Mouse (Mus musculus) frontal cortex, adult (tissue): Measurements from ENCODE around the gene Mfap5.
"Not testable (repeated sequence)": the region's sequence is repeated elsewhere in the genome, so short reads cannot be mapped to it uniquely, and the experiment has no call there.

Experiments used
- ATAC-seq: cut with Nextera tagmentation; 2 replicates; pipeline ENCODE4 v1.9.2; 2017; ENCODE audit warnings: mild to moderate bottlenecking, moderate library complexity, mixed read lengths; ENCODE audit not compliant: low TSS enrichment

Gene Mfap5

GRCm38 (mm10) chr6:122505545-122505944 lies at the start of gene Mfap5:
TSS of gene Mfap5 (plus strand) at chr6:122505845.
- no peak for ATAC-seq

- peak; percentile 59 for ATAC-seq
Observed at GRCm38 (mm10) chr6:122458946-122459693, 46.5 kb upstream of the Mfap5 start.

GRCm38 (mm10) chr6:122466092-122466713 lies 39.4 kb upstream of the Mfap5 start:
- no peak for ATAC-seq

DNA sequence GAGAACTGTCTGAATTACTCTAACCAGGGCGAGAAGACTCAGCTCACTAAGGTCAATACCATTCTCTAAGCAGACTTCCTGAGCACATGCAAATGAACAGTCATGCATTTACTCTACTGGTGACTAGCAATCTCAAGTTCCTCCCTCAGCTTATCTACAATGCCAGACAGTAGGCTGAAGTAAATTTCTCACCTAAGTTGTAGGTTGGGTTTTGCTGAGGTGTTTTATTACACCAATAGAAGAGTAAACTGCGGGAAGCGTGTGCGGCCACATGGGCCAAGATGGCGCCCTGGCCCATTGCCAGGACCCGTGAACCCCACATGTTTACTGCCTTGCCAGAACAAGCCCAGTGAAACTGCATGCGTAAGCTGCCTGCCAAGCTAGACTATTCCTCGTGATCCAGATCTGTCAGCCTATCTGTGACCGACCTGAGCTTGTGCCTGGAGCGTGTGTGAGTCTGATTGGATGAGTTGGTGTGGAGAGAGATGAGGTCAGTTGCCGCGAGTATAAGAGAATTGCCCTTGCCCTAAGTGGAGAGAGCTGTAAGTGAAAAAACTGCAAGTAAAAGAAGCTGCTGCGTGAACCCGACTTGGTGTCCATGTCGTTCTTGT lies 36.5 kb upstream of the Mfap5 start:
- no peak for ATAC-seq

DNA sequence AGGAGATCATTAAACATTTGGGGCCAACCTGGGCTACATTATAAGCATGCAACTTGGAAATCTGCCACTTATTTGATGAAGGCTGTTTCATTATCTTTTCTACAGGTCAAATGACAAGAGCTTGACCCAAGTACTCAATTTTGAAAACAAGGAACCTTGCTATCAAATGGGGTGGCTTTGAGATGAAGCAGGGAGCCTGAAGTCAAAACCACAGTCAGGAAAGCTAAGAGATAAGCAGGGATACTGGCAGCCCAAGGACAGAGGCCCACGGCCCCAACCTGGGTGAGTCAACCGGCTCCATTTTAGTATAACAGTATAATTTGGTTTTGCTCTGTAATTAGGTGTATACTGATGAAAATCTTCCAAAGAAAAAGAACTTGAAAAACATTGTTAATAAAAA lies 35.4 kb upstream of the Mfap5 start:
- ATAC-seq, result no peak

GRCm38 (mm10) chr6:122471461-122471860 lies 34.2 kb upstream of the Mfap5 start:
- not testable (repeated sequence) for ATAC-seq

- no peak for ATAC-seq
Observed at GRCm38 (mm10) chr6:122478062-122478461, 27.6 kb upstream of the Mfap5 start.

DNA sequence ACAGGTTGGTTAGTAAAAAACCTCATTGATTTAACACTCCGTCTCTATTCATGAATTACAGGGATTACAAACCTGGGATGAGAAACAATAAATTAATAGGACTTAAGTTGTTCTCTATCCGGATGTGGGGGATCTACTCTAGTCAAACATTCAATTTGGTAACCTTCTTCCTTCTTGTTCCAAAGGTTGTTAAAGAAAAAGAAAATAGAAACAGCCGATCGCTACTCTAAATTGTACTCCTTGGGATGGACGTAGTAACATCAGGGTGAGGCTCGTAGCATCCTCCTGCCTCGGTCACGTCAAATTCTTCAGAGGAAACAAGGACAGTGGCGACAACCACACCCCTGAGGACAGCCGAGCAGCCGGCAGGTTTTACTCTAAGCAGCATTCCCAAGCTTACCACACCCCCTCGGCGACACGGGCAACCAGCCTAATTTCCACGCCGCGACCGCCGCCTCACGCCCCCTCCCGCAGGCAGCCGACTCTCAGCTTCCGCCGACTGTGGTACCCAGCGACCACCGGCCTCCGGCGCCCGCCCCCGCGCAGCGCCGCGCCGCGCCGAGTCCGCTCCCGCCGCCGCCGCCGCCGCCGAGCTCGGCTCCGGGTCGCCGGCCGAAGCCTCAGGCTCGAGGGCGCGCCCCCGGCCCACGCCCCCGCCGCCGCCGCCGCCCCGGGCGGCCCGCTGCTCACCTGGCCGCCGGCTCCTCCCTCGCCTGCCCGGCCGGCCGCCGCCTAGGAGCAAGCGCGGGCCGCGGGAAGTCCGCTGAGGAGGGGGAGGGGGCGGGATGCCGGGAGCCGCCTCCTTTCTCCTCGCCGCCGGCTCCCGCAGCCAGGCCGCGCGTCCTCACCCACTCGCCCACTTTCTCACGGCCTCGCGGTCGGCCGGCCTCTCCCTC lies 20.0 kb upstream of the Mfap5 start:
- peak; percentile 66 for ATAC-seq

DNA sequence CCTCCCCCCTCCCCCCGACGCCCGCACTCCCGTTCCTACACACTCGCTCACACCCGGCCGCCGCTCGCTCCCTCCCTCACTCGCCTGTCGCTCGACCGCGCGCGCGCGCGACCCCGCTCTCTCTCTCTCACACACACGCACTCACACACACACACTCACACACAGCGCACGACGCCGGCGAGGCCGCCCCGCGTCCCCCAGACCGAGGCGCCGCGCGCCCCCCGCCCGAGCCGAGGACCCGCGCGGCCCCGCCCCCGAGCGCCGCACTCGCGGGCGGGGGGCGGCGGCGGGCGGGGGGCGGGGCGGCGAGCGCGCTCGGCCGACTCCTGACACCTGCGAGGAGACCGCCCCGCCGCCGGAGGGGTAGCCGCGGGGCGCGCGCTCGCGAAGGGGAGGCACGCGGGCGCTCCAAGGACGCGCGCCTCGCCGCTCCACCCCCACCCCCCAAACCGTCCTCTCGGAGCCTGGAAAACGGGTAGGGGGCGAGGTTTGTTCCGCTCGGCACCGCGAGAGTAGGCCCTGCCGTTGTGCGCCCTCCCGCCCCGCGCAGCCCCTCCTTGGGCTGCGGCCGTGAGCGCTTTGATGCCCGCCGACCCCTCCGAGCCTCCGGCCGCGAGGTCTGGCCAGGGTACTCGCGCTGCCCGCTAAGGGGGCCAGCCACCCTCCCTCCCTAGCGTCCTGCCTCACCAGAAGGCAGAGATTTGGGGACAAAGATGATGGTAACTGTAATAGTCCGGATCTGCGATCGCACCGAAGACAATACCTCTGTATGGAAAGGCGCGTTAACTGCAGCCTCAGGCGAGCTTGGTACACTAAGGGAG lies 19.1 kb upstream of the Mfap5 start:
- ATAC-seq, result peak; percentile 56

- no peak for ATAC-seq
Observed at GRCm38 (mm10) chr6:122490929-122491512, 14.6 kb upstream of the Mfap5 start.

DNA sequence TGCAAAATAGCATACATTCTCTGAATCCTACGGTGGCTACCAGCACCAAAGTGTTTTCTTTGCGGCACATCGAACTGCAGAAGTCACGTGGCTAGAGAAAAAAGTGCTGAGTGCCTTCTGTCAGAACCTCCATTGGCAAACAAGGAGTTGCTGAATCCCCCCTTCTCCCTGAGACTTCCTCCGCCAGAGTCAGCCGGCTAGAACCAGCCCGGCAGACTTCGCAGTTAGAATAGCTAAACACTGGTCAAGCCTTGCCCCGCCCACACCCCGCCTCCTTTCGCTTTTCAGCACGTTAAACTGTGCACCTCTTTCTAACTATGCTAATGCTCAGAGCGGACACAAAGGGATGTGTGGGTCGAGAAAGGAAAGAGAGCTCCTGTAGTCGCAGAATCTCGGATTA lies 14.1 kb upstream of the Mfap5 start:
- peak; percentile 70 for ATAC-seq

GRCm38 (mm10) chr6:122492479-122492878 lies 13.2 kb upstream of the Mfap5 start:
- ATAC-seq, result no peak

GRCm38 (mm10) chr6:122493799-122494472 lies 11.7 kb upstream of the Mfap5 start:
- no peak for ATAC-seq

DNA sequence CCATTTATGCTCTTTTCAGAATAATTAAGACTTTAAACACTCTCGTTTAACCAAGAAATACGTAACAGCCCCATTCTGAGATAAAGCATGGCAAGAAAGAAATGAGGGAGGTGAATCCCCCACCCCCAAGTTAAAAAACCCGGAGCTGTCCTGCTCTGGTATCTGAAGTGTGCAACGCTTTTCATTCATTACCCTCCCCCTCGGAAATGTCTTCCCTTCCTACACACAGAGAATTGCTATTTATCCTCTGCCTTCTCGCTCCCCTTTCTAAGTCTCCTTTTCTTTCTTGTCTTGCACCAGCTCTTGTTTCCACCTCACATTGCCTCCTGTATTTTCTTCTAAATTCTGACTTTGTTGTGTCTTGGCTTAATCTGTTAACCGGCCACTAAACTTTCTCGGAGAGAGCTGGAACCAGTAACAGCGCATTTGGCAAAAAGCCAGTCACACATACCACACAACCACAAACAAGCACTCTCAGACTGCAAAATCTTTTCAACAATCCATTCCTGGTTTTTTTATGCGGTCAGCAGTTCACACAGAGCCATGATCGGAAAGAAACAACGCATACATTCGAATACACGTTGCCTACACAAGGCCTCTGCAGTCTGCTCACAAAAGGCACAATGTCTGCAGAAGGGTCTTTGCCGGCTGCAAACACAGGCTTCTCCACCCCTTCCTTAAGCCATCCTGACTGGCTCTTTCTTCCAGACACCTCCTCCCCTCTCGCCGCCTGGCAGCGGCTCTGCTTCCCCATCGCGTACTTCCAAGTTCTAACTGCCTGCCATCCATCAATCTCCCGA lies 10.4 kb upstream of the Mfap5 start:
- ATAC-seq, result no peak

- ATAC-seq, result peak; percentile 39; the same call in 1 of the 2 replicates
Observed at GRCm38 (mm10) chr6:122496501-122496900, 9.1 kb upstream of the Mfap5 start.

DNA sequence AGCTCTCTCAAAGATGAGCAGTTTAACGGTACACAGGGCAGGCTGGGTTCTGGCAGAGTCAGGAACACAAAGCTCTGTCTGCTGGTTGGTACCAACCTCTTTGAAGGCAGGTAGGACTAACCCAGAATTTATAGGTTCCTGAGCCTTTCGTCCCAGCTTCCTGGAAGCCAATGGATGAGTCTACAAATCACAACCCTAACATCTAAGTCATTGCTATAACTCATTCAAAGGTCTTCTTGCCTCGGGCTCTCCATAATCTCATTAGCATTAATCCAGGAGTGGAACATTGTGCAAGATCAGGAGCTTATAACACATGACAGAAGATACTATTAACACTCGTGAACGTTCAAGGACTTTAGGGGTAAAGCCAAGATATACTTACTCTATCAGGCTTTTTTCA lies 7.0 kb upstream of the Mfap5 start, which contains the start of gene Rimklb:
TSS of gene Rimklb (minus strand) at position 101 of the 400 bp plus-strand sequence.
- ATAC-seq, result no peak

GRCm38 (mm10) chr6:122505041-122505440 lies 604 bp upstream of the Mfap5 start:
- no peak for ATAC-seq

GRCm38 (mm10) chr6:122508494-122508893 lies 2.8 kb downstream of the Mfap5 start:
- no peak for ATAC-seq
